Mouse (Mus musculus): ENCODE results near the gene Dcaf15. TPM values are rescaled to one million over a fixed set of nuclear protein-coding genes. Genes with fewer than 3 reads are reported as not detected.

Dcaf15 gene
- polyA plus RNA-seq, 1 experiment: 44.0 TPM

GRCm38 (mm10) chr8:84071921-84072320 lies 32.6 kb downstream of the Dcaf15 start:
- H3K4me3 ChIP-seq (ENCODE audit: low read depth, low read length): no peak overlapping the region
- H3K4me1 ChIP-seq (ENCODE audit: control insufficient read depth, insufficient read depth, low read length): peaks cover 7% of the 10 kb centered on the region
- H3K9ac ChIP-seq (ENCODE audit: low read depth, poor library complexity, severe bottlenecking): no peak overlapping the region
- H3K27me3 ChIP-seq (ENCODE audit: control insufficient read depth, insufficient read depth, low read length, poor library complexity, severe bottlenecking): no peaks in the 10 kb centered on the region
- no peak overlapping the region for H3K27ac ChIP-seq (ENCODE audit: insufficient read depth, low read length)
- TF ChIP-seq POLR2A (IDR thresholded peaks at IDR 0.05; ENCODE audit: insufficient read depth, low read length) (no peak), EP300 (IDR thresholded peaks at IDR 0.05; ENCODE audit: insufficient read depth, low read depth, low read length) (no peak), CTCF (IDR thresholded peaks at IDR 0.05; ENCODE audit: low read depth, low read length) (no peak)
- no peaks in the 10 kb centered on the region for H3K36me3 ChIP-seq (ENCODE audit: control insufficient read depth, insufficient read depth, low read length, poor library complexity, severe bottlenecking)
- no peaks in the 10 kb centered on the region for H3K9me3 ChIP-seq (replicated peaks; ENCODE audit: control insufficient read depth, insufficient read depth, low read length, poor library complexity, severe bottlenecking)

DNA sequence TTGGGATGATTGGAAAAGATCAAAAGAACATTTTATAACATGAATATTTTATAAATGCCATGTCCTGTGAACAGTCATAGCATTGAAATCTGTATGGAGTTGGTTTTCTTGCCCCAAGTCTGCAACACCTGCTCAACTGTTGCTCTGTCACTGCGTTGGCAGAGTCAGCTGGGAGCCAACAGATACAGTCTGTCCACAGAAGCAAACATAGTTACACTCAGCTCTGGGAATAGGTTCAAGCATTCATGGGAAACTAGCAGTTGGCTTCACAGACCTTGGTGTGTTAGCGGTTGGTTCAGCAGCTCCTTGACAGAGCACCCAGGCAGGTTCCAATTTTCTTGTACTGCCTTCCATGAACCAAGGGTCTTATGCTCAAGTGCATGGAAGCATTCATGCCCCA lies 33.9 kb downstream of the Dcaf15 start:
- H3K36me3 ChIP-seq (ENCODE audit: control insufficient read depth, insufficient read depth, low read length, poor library complexity, severe bottlenecking): no peaks in the 10 kb centered on the region
- no peak overlapping the region for H3K4me3 ChIP-seq (ENCODE audit: low read depth, low read length)
- H3K9me3 ChIP-seq (replicated peaks; ENCODE audit: control insufficient read depth, insufficient read depth, low read length, poor library complexity, severe bottlenecking): no peaks in the 10 kb centered on the region
- H3K4me1 ChIP-seq (ENCODE audit: control insufficient read depth, insufficient read depth, low read length): peaks cover 7% of the 10 kb centered on the region
- H3K27ac ChIP-seq (ENCODE audit: insufficient read depth, low read length): no peak overlapping the region
- TF ChIP-seq POLR2A (IDR thresholded peaks at IDR 0.05; ENCODE audit: insufficient read depth, low read length) (no peak), CTCF (IDR thresholded peaks at IDR 0.05; ENCODE audit: low read depth, low read length) (no peak), EP300 (IDR thresholded peaks at IDR 0.05; ENCODE audit: insufficient read depth, low read depth, low read length) (no peak)
- H3K9ac ChIP-seq (ENCODE audit: low read depth, poor library complexity, severe bottlenecking): no peak overlapping the region
- no peaks in the 10 kb centered on the region for H3K27me3 ChIP-seq (ENCODE audit: control insufficient read depth, insufficient read depth, low read length, poor library complexity, severe bottlenecking)

DNA sequence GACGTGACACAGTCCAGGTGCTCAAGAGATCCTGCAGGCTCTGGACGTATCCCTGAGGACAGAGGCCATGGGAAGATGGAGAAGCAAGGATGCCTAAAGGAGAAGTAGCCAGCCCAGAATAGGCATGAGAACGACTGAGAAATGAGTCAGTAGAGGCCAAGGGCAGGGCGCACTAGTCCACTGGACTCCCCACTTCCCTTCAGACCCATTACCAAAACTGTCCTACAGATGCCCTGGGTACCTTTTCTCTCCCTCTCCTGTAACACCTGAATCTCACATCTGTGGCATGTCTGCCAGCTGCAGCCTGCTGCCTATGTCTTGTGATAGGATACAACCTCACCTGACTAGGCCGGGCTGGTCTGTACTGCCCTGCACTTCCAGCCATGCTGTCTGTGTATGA lies 34.3 kb downstream of the Dcaf15 start:
- H3K4me1 ChIP-seq (ENCODE audit: control insufficient read depth, insufficient read depth, low read length): peaks cover 7% of the 10 kb centered on the region
- H3K4me3 ChIP-seq (ENCODE audit: low read depth, low read length): no peak overlapping the region
- H3K9ac ChIP-seq (ENCODE audit: low read depth, poor library complexity, severe bottlenecking): no peak overlapping the region
- no peak for TF ChIP-seq CTCF (IDR thresholded peaks at IDR 0.05; ENCODE audit: low read depth, low read length)
- H3K9me3 ChIP-seq (replicated peaks; ENCODE audit: control insufficient read depth, insufficient read depth, low read length, poor library complexity, severe bottlenecking): no peaks in the 10 kb centered on the region
- H3K27ac ChIP-seq (ENCODE audit: insufficient read depth, low read length): no peak overlapping the region
- H3K36me3 ChIP-seq (ENCODE audit: control insufficient read depth, insufficient read depth, low read length, poor library complexity, severe bottlenecking): no peaks in the 10 kb centered on the region
- no peaks in the 10 kb centered on the region for H3K27me3 ChIP-seq (ENCODE audit: control insufficient read depth, insufficient read depth, low read length, poor library complexity, severe bottlenecking)

- H3K36me3 ChIP-seq (ENCODE audit: control insufficient read depth, insufficient read depth, low read length, poor library complexity, severe bottlenecking): no peaks in the 10 kb centered on the region
- peaks cover 7% of the 10 kb centered on the region for H3K4me1 ChIP-seq (ENCODE audit: control insufficient read depth, insufficient read depth, low read length)
These were observed 34.8 kb downstream of the Dcaf15 start for GRCm38 (mm10) chr8:84069750-84070149.

DNA sequence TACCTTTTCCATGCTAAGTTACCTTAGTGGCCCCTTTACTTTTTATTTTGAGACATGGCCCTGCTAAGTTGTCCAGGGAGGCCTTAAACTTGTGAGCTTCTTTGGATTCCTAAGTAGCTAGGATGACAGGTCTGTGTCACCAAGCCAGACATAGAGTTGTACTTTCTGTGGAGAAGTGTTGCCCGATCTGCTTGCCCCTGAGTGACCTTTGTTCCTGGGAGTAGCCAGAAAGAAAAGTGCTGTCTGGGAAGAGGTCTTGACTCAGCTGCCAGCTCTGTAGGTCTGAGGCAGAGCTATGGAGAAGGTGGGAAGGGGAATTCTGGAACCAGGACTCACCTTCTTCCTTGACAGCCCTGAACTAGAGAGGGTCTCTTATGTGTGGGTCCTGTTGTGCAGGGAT lies 35.4 kb downstream of the Dcaf15 start:
- Histone ChIP-seq H3K9me3 (replicated peaks; ENCODE audit: control insufficient read depth, insufficient read depth, low read length, poor library complexity, severe bottlenecking) (no peaks in the 10 kb centered on the region), H3K4me1 (ENCODE audit: control insufficient read depth, insufficient read depth, low read length) (peaks cover 8% of the 10 kb centered on the region), H3K27ac (ENCODE audit: insufficient read depth, low read length) (no peak overlapping the region), H3K4me3 (ENCODE audit: low read depth, low read length) (no peak overlapping the region), H3K27me3 (ENCODE audit: control insufficient read depth, insufficient read depth, low read length, poor library complexity, severe bottlenecking) (no peaks in the 10 kb centered on the region), H3K9ac (ENCODE audit: low read depth, poor library complexity, severe bottlenecking) (no peak overlapping the region), H3K36me3 (ENCODE audit: control insufficient read depth, insufficient read depth, low read length, poor library complexity, severe bottlenecking) (no peaks in the 10 kb centered on the region)
- TF ChIP-seq CTCF (IDR thresholded peaks at IDR 0.05; ENCODE audit: low read depth, low read length) (no peak), POLR2A (IDR thresholded peaks at IDR 0.05; ENCODE audit: insufficient read depth, low read length) (no peak), EP300 (IDR thresholded peaks at IDR 0.05; ENCODE audit: insufficient read depth, low read depth, low read length) (no peak)

More at GRCm38 (mm10) chr8:84069750-84070149, 34.8 kb downstream of the Dcaf15 start:
- H3K27ac ChIP-seq (ENCODE audit: insufficient read depth, low read length): no peak overlapping the region
- H3K4me3 ChIP-seq (ENCODE audit: low read depth, low read length): no peak overlapping the region
- H3K9ac ChIP-seq (ENCODE audit: low read depth, poor library complexity, severe bottlenecking): no peak overlapping the region
- TF ChIP-seq POLR2A (IDR thresholded peaks at IDR 0.05; ENCODE audit: insufficient read depth, low read length): no peak
- TF ChIP-seq CTCF (IDR thresholded peaks at IDR 0.05; ENCODE audit: low read depth, low read length): no peak
- H3K27me3 ChIP-seq (ENCODE audit: control insufficient read depth, insufficient read depth, low read length, poor library complexity, severe bottlenecking): no peaks in the 10 kb centered on the region
- H3K9me3 ChIP-seq (replicated peaks; ENCODE audit: control insufficient read depth, insufficient read depth, low read length, poor library complexity, severe bottlenecking): no peaks in the 10 kb centered on the region

GRCm38 (mm10) chr8:84068316-84069035 lies 36.1 kb downstream of the Dcaf15 start:
- Histone ChIP-seq H3K9me3 (replicated peaks; ENCODE audit: control insufficient read depth, insufficient read depth, low read length, poor library complexity, severe bottlenecking) (no peaks in the 10 kb centered on the region), H3K4me3 (ENCODE audit: low read depth, low read length) (no peak overlapping the region), H3K27me3 (ENCODE audit: control insufficient read depth, insufficient read depth, low read length, poor library complexity, severe bottlenecking) (no peaks in the 10 kb centered on the region), H3K27ac (ENCODE audit: insufficient read depth, low read length) (no peak overlapping the region), H3K4me1 (ENCODE audit: control insufficient read depth, insufficient read depth, low read length) (peaks cover 9% of the 10 kb centered on the region), H3K9ac (ENCODE audit: low read depth, poor library complexity, severe bottlenecking) (no peak overlapping the region), H3K36me3 (ENCODE audit: control insufficient read depth, insufficient read depth, low read length, poor library complexity, severe bottlenecking) (no peaks in the 10 kb centered on the region)
- TF ChIP-seq CTCF (IDR thresholded peaks at IDR 0.05; ENCODE audit: low read depth, low read length) (no peak), EP300 (IDR thresholded peaks at IDR 0.05; ENCODE audit: insufficient read depth, low read depth, low read length) (no peak), POLR2A (IDR thresholded peaks at IDR 0.05; ENCODE audit: insufficient read depth, low read length) (no peak)

Data from ES-Bruce4 (cell line).